Comparison of ENCODE assay signal across 26 mouse cellular contexts in the genomic region with DNA sequence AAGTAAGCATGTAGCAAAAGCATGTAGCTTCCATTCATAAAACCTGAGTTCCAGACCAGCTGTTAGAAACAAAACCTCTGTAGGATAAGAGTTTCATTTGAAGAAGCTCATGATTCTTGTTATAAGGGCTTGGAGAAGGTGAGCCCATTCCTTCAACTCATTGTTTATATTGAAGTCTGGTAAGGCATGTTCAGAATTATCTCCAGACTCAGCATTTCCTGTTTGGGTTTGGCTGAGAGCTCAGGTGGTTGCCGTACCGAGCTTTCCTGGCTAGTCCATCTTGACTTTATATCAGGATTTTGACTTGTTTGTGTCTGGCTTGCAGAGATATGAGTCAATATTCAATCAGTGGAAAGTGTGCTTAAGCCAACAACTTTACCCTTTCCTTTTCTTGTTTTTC.
DNase-seq lines count a peak whose midpoint lies in the region; ATAC-seq and TF ChIP-seq lines count a peak whose summit lies in the region.
"Had no signal": no experiment of that assay in that cellular context is flagged by ENCODE, and none has a peak within 500 bp of the region (broad histone marks: within the 10 kb centered on the region; RNA-seq: fewer than 3 reads in every experiment).

No protein-coding gene starts in this region.

- no peak overlapping the region for H3K4me2 ChIP-seq in intestine, embryonic 15.5 days (replicated peaks)
- H3K4me2 ChIP-seq in forebrain, embryonic 11.5 days (ENCODE audit: low read depth, low read length, severe bottlenecking) = no peak overlapping the region
- H3K4me2 ChIP-seq: embryonic facial prominence, embryonic 12.5 days; forebrain, embryonic 13.5 days; forebrain, embryonic 15.5 days had no signal

- no peak overlapping the region for H3K9ac ChIP-seq in MEL (ENCODE audit: control insufficient read depth, low read depth, low read length, poor library complexity, severe bottlenecking)
- no peak overlapping the region for H3K9ac ChIP-seq in intestine, embryonic 15.5 days
- H3K9ac ChIP-seq in forebrain, embryonic 11.5 days (ENCODE audit: low read length) = no peak overlapping the region
- H3K9ac ChIP-seq: embryonic facial prominence, embryonic 12.5 days; forebrain, embryonic 13.5 days; forebrain, embryonic 15.5 days; forebrain, postnatal 0 days had no signal

- no peaks in the 10 kb centered on the region for H3K36me3 ChIP-seq in MEL (ENCODE audit: control insufficient read depth in 1 of 2, insufficient read depth in 2 of 2, low read length in 2 of 2)
- H3K36me3 ChIP-seq in intestine, embryonic 15.5 days = no peaks in the 10 kb centered on the region
- H3K36me3 ChIP-seq in heart, embryonic 10.5 days = no peaks in the 10 kb centered on the region
- H3K36me3 ChIP-seq in forebrain, embryonic 11.5 days (ENCODE audit: control insufficient read depth, insufficient read depth, low read length) = no peaks in the 10 kb centered on the region
- H3K36me3 ChIP-seq: embryonic facial prominence, embryonic 10.5 days; embryonic facial prominence, embryonic 12.5 days; forebrain, embryonic 10.5 days; forebrain, embryonic 15.5 days; G1E had no signal

- no peaks in the 10 kb centered on the region for H3K4me1 ChIP-seq in MEL (ENCODE audit: control insufficient read depth in 1 of 2, insufficient read depth in 2 of 2, low read length in 2 of 2)
- no peaks in the 10 kb centered on the region for H3K4me1 ChIP-seq in intestine, embryonic 15.5 days (replicated peaks)
- no peaks in the 10 kb centered on the region for H3K4me1 ChIP-seq in heart, embryonic 10.5 days
- no peaks in the 10 kb centered on the region for H3K4me1 ChIP-seq in forebrain, embryonic 11.5 days (replicated peaks; ENCODE audit: control insufficient read depth, insufficient read depth, low read length)
- H3K4me1 ChIP-seq: embryonic facial prominence, embryonic 10.5 days; embryonic facial prominence, embryonic 12.5 days; forebrain, embryonic 10.5 days; forebrain, embryonic 13.5 days; forebrain, embryonic 15.5 days had no signal

- no peak for TF ChIP-seq EP300 in MEL (IDR thresholded peaks at IDR 0.05; ENCODE audit: low read depth in 1 of 2, low read length in 2 of 2)

- ATAC-seq in megakaryocyte progenitor cell, adult 5-6 weeks (replicated peaks; ENCODE audit: poor library complexity) = peak; percentile 39
- no peak for ATAC-seq in intestine, embryonic 15.5 days
- ATAC-seq in forebrain, embryonic 11.5 days (replicated peaks; ENCODE audit: low FRiP score) = no peak
- ATAC-seq: CD4-positive, CD25-positive, alpha-beta regulatory T cell, adult 4 months; forebrain, embryonic 13.5 days; forebrain, embryonic 15.5 days; forebrain, postnatal 0 days had no signal

- no peaks in the 10 kb centered on the region for H3K9me3 ChIP-seq in MEL (replicated peaks; ENCODE audit: insufficient read depth, low read length)
- H3K9me3 ChIP-seq in intestine, embryonic 15.5 days = no peaks in the 10 kb centered on the region
- no peaks in the 10 kb centered on the region for H3K9me3 ChIP-seq in heart, embryonic 10.5 days
- no peaks in the 10 kb centered on the region for H3K9me3 ChIP-seq in forebrain, embryonic 11.5 days (ENCODE audit: control insufficient read depth, low read length)
- H3K9me3 ChIP-seq: embryonic facial prominence, embryonic 10.5 days; embryonic facial prominence, embryonic 12.5 days; forebrain, embryonic 10.5 days; forebrain, embryonic 13.5 days; forebrain, embryonic 15.5 days; G1E had no signal

- H3K4me3 ChIP-seq in MEL (ENCODE audit: control insufficient read depth in 1 of 2, insufficient read depth in 1 of 2, low read depth in 2 of 2, low read length in 2 of 2) = no peak overlapping the region
- no peak overlapping the region for H3K4me3 ChIP-seq in intestine, embryonic 15.5 days (replicated peaks)
- no peak overlapping the region for H3K4me3 ChIP-seq in heart, embryonic 10.5 days
- H3K4me3 ChIP-seq in forebrain, embryonic 11.5 days (ENCODE audit: low read depth, low read length) = no peak overlapping the region
- H3K4me3 ChIP-seq: embryonic facial prominence, embryonic 10.5 days; embryonic facial prominence, embryonic 12.5 days; forebrain, embryonic 10.5 days; forebrain, embryonic 13.5 days; forebrain, embryonic 15.5 days had no signal

- intact Hi-C loops in heart, postnatal 36 days (cut with DNase I) = no loop called here

- TF ChIP-seq RAD21 in MEL (IDR thresholded peaks at IDR 0.05; ENCODE audit: low read depth, low read length) = no peak

- TF ChIP-seq POLR2A in MEL (IDR thresholded peaks at IDR 0.05; ENCODE audit: control insufficient read depth in 1 of 2, insufficient read depth in 1 of 2, low read depth in 1 of 2, low read length in 2 of 2, poor library complexity in 1 of 2) = no peak

- H3K79me2 ChIP-seq in MEL (ENCODE audit: control insufficient read depth, insufficient read depth, low read length, poor library complexity) = no peaks in the 10 kb centered on the region

- H3K27me3 ChIP-seq in MEL (ENCODE audit: control insufficient read depth in 1 of 2, insufficient read depth in 2 of 2, low read length in 2 of 2) = no peaks in the 10 kb centered on the region
- H3K27me3 ChIP-seq in intestine, embryonic 15.5 days (replicated peaks) = no peaks in the 10 kb centered on the region
- no peaks in the 10 kb centered on the region for H3K27me3 ChIP-seq in heart, embryonic 10.5 days (ENCODE audit: insufficient read depth, poor library complexity, severe bottlenecking)
- H3K27me3 ChIP-seq in forebrain, embryonic 11.5 days (ENCODE audit: control insufficient read depth, insufficient read depth, low read length) = no peaks in the 10 kb centered on the region
- H3K27me3 ChIP-seq: CH12.LX; embryonic facial prominence, embryonic 12.5 days; forebrain, embryonic 13.5 days; forebrain, embryonic 15.5 days had no signal

- WGBS in intestine, embryonic 15.5 days = 41% methylated on average over 2 of the region's 2 CpGs
- WGBS in heart, embryonic 10.5 days = 53% methylated on average over 2 of the region's 2 CpGs
- WGBS in forebrain, embryonic 11.5 days = 77% methylated on average over 2 of the region's 2 CpGs

- DNase-seq in MEL (ENCODE audit: low read depth, low spot score) = no peak
- peak; percentile 3 for DNase-seq in fibroblast of lung, adult 2 months (ENCODE audit: low read depth)
- DNase-seq in heart, embryonic 10.5 days (ENCODE audit: low spot score) = no peak
- no peak for DNase-seq in forebrain, embryonic 11.5 days (ENCODE audit: low spot score)
- no peak for DNase-seq in heart, postnatal 36 days
- DNase-seq: adrenal gland, adult 2 months; adrenal gland, postnatal 10 days; adrenal gland, postnatal 25 days; B cell, adult 2 months; cerebellum, adult 11 months; cerebellum, adult 18-20 months; cerebellum, adult 8-10 months; cerebellum, adult 9-11 months; cerebellum, postnatal 14 days; cerebellum, postnatal 36 days; forebrain, postnatal 0 days had no signal

- no peak overlapping the region for H3K27ac ChIP-seq in MEL (ENCODE audit: control insufficient read depth, low read depth, low read length)
- H3K27ac ChIP-seq in intestine, embryonic 15.5 days = no peak overlapping the region
- no peak overlapping the region for H3K27ac ChIP-seq in heart, embryonic 10.5 days
- no peak overlapping the region for H3K27ac ChIP-seq in forebrain, embryonic 11.5 days (ENCODE audit: low read depth, low read length)
- H3K27ac ChIP-seq: embryonic facial prominence, embryonic 10.5 days; embryonic facial prominence, embryonic 12.5 days; forebrain, embryonic 10.5 days; forebrain, embryonic 13.5 days; forebrain, embryonic 15.5 days had no signal

- TF ChIP-seq CTCF in MEL (IDR thresholded peaks at IDR 0.05 in 2 of 3, conservative IDR thresholded peaks at IDR 0.05 in 1 of 3; ENCODE audit: control insufficient read depth in 1 of 3, insufficient read depth in 1 of 3, low read depth in 2 of 3, low read length in 3 of 3, poor library complexity in 1 of 3, severe bottlenecking in 1 of 3) = no peak

TF ChIP-seq in MEL, 35 proteins besides CTCF, POLR2A, EP300 and RAD21:
- TF ChIP-seq TBP (IDR thresholded peaks at IDR 0.05; ENCODE audit: low read depth, low read length) (no peak), TCF12 (IDR thresholded peaks at IDR 0.05; ENCODE audit: low read depth, low read length) (peak; percentile 24; the same call in 1 of the 2 replicates)
